Comparison of ENCODE assay signal across 15 mouse cellular contexts in genomic region chr11:90247793-90248192, GRCm38 (mm10).
"Had no signal": no experiment of that assay in that cellular context is flagged by ENCODE, and none has a peak within 500 bp of the region (broad histone marks: within the 10 kb centered on the region; RNA-seq: fewer than 3 reads in every experiment).

No protein-coding gene starts in this region.

- H3K9me3 ChIP-seq: liver, embryonic 13.5 days; liver, embryonic 15.5 days; lung, embryonic 15.5 days; megakaryocyte, embryonic 14.5 days; midbrain, embryonic 13.5 days; neural tube, embryonic 12.5 days; stomach, embryonic 15.5 days had no signal

- H3K4me1 ChIP-seq: stomach, embryonic 15.5 days had no signal

- ATAC-seq: liver, postnatal 0 days; lung, postnatal 0 days; midbrain, embryonic 13.5 days had no signal

- H3K36me3 ChIP-seq: liver, embryonic 13.5 days; liver, embryonic 15.5 days; lung, embryonic 15.5 days; midbrain, embryonic 13.5 days; neural tube, embryonic 12.5 days; stomach, embryonic 15.5 days had no signal

- H3K9ac ChIP-seq: liver, embryonic 13.5 days; liver, embryonic 15.5 days; liver, postnatal 0 days; lung, embryonic 15.5 days; neural tube, embryonic 12.5 days; stomach, embryonic 15.5 days had no signal

- H3K27me3 ChIP-seq: liver, embryonic 13.5 days; liver, embryonic 15.5 days; lung, embryonic 15.5 days; midbrain, embryonic 13.5 days; neural tube, embryonic 12.5 days; stomach, embryonic 15.5 days had no signal

- DNase-seq: liver, embryonic 13.5 days; liver, postnatal 0 days; lung, adult 2 months; lung, postnatal 14 days; lung, postnatal 36 days; right cerebral cortex, postnatal 14 days; thymus, postnatal 25 days had no signal

- H3K27ac ChIP-seq: liver, embryonic 13.5 days; liver, embryonic 15.5 days; neural tube, embryonic 12.5 days; stomach, embryonic 15.5 days; stomach, postnatal 0 days had no signal

- H3K4me3 ChIP-seq: liver, embryonic 13.5 days; lung, embryonic 15.5 days; neural tube, embryonic 12.5 days; stomach, embryonic 15.5 days had no signal
